In genomic region chr4:124672347-124673320, GRCm38 (mm10) we compare ENCODE assay signal across 8 mouse cellular contexts. TPM values are rescaled to one million over a fixed set of nuclear protein-coding genes. Genes with fewer than 3 reads are reported as not detected.
DNase-seq lines count a peak whose midpoint lies in the region; ATAC-seq lines count a peak whose summit lies in the region.

No protein-coding gene starts in this region.

- H3K36me3 ChIP-seq in kidney, embryonic 15.5 days = peaks cover 19% of the 10 kb centered on the region
- peaks cover 13% of the 10 kb centered on the region for H3K36me3 ChIP-seq in forebrain, embryonic 14.5 days (ENCODE audit: control insufficient read depth, insufficient read depth, low read length)
- H3K36me3 ChIP-seq in midbrain, embryonic 15.5 days (replicated peaks) = peaks cover 1% of the 10 kb centered on the region; the same call in 1 of the 2 replicates

- H3K27ac ChIP-seq in kidney, embryonic 15.5 days = no peak overlapping the region
- peak overlapping the region; percentile 83 for H3K27ac ChIP-seq in forebrain, embryonic 14.5 days (ENCODE audit: low read depth, low read length)
- H3K27ac ChIP-seq in midbrain, embryonic 15.5 days = peak overlapping the region; percentile 76

- H3K4me1 ChIP-seq in kidney, embryonic 15.5 days = peaks cover 20% of the 10 kb centered on the region
- H3K4me1 ChIP-seq in forebrain, embryonic 14.5 days (ENCODE audit: control insufficient read depth, insufficient read depth, low read length) = peaks cover 40% of the 10 kb centered on the region
- peaks cover 47% of the 10 kb centered on the region for H3K4me1 ChIP-seq in midbrain, embryonic 15.5 days

- H3K4me3 ChIP-seq in kidney, embryonic 15.5 days (replicated peaks) = peak overlapping the region; percentile 17
- H3K4me3 ChIP-seq in forebrain, embryonic 14.5 days (ENCODE audit: low read depth, low read length) = no peak overlapping the region
- H3K4me3 ChIP-seq in midbrain, embryonic 15.5 days = peak overlapping the region; percentile 22

- H3K9me3 ChIP-seq in kidney, embryonic 15.5 days (replicated peaks) = no peaks in the 10 kb centered on the region
- no peaks in the 10 kb centered on the region for H3K9me3 ChIP-seq in forebrain, embryonic 14.5 days (replicated peaks; ENCODE audit: control insufficient read depth, low read length)
- no peaks in the 10 kb centered on the region for H3K9me3 ChIP-seq in midbrain, embryonic 15.5 days

- peaks cover 59% of the 10 kb centered on the region for H3K27me3 ChIP-seq in kidney, embryonic 15.5 days
- H3K27me3 ChIP-seq in forebrain, embryonic 14.5 days (replicated peaks; ENCODE audit: control insufficient read depth, insufficient read depth, low read length) = peaks cover 2% of the 10 kb centered on the region; the same call in 1 of the 2 replicates
- no peaks in the 10 kb centered on the region for H3K27me3 ChIP-seq in midbrain, embryonic 15.5 days (replicated peaks)

- peak overlapping the region; percentile 48 for H3K4me2 ChIP-seq in kidney, embryonic 15.5 days
- peak overlapping the region; percentile 46 for H3K4me2 ChIP-seq in forebrain, embryonic 14.5 days (ENCODE audit: low read length)
- H3K4me2 ChIP-seq in midbrain, embryonic 15.5 days = peak overlapping the region; percentile 50

- no peak for ATAC-seq in kidney, embryonic 15.5 days (replicated peaks; ENCODE audit: low FRiP score)
- ATAC-seq in forebrain, embryonic 14.5 days = peak; percentile 89
- ATAC-seq in midbrain, embryonic 15.5 days (replicated peaks) = peak; percentile 62

- WGBS in kidney, embryonic 15.5 days = 2% methylated on average over 30 of the region's 31 CpGs
- under 1% methylated on average over 29 of the region's 31 CpGs for WGBS in forebrain, embryonic 14.5 days
- WGBS in midbrain, embryonic 15.5 days = 3% methylated on average over 29 of the region's 31 CpGs

- no peak for DNase-seq in kidney, postnatal 25 days
- peak; percentile 59 for DNase-seq in brain, embryonic 18.5 days (ENCODE audit: low read depth, low spot score)
- peak; percentile 97 for DNase-seq in forebrain, embryonic 14.5 days (ENCODE audit: low spot score)
- no peak for DNase-seq in spleen, postnatal 10 days (ENCODE audit: low spot score in 2 of 2)
- DNase-seq in thymus, postnatal 4 days = no peak
- no peak for DNase-seq in ovary, postnatal 14 days (ENCODE audit: low spot score)

- H3K9ac ChIP-seq in kidney, embryonic 15.5 days = 0 out of 2 replicates have a peak overlapping the region, but pooled peaks have one; percentile 8
- H3K9ac ChIP-seq in forebrain, embryonic 14.5 days (ENCODE audit: low read length) = no peak overlapping the region
- H3K9ac ChIP-seq in midbrain, embryonic 15.5 days = peak overlapping the region; percentile 31; the same call in 1 of the 2 replicates

RNA-seq across cellular contexts. Expression of gene Pou3f1, which starts 16.0 kb away (rescaled TPM):
- polyA plus RNA-seq in kidney, embryonic 15.5 days (2015; fragmentation: Nextera tagmentation; extraction: Ambion mirVana) = 0.62 and 0.69 TPM in 2 replicates
- polyA plus RNA-seq in forebrain, embryonic 14.5 days (2014; fragmentation: Nextera tagmentation; extraction: Ambion mirVana) = 14.8 and 15.3 TPM in 2 replicates
- polyA plus RNA-seq in midbrain, embryonic 15.5 days (2015; fragmentation: Nextera tagmentation; extraction: Ambion mirVana) = 16.8 and 22.6 TPM in 2 replicates

RNA-seq across cellular contexts. Expression of gene Utp11, which starts 20.8 kb away (rescaled TPM):
- polyA plus RNA-seq in kidney, embryonic 15.5 days (2015; fragmentation: Nextera tagmentation; extraction: Ambion mirVana) = 78.5 and 81.9 TPM in 2 replicates
- polyA plus RNA-seq in forebrain, embryonic 14.5 days (2014; fragmentation: Nextera tagmentation; extraction: Ambion mirVana) = 34.5 and 42.0 TPM in 2 replicates
- polyA plus RNA-seq in midbrain, embryonic 15.5 days (2015; fragmentation: Nextera tagmentation; extraction: Ambion mirVana) = 36.8 and 41.8 TPM in 2 replicates

RNA-seq across cellular contexts. Expression of gene Fhl3, which starts 27.9 kb away (rescaled TPM):
- polyA plus RNA-seq in kidney, embryonic 15.5 days (2015; fragmentation: Nextera tagmentation; extraction: Ambion mirVana) = 8.4 and 12.4 TPM in 2 replicates
- polyA plus RNA-seq in forebrain, embryonic 14.5 days (2014; fragmentation: Nextera tagmentation; extraction: Ambion mirVana) = 1.4 TPM in 2 replicates
- 1.6 and 2.2 TPM in 2 replicates for polyA plus RNA-seq in midbrain, embryonic 15.5 days (2015; fragmentation: Nextera tagmentation; extraction: Ambion mirVana)

RNA-seq across cellular contexts. Expression of gene Sf3a3, which starts 41.9 kb away (rescaled TPM):
- polyA plus RNA-seq in kidney, embryonic 15.5 days (2015; fragmentation: Nextera tagmentation; extraction: Ambion mirVana) = 171 and 175 TPM in 2 replicates
- polyA plus RNA-seq in forebrain, embryonic 14.5 days (2014; fragmentation: Nextera tagmentation; extraction: Ambion mirVana) = 118 TPM in 2 replicates
- polyA plus RNA-seq in midbrain, embryonic 15.5 days (2015; fragmentation: Nextera tagmentation; extraction: Ambion mirVana) = 110 and 112 TPM in 2 replicates

Comparison
In these comparisons a context has a peak if more than half of its experiments do, and no peak if none do; other contexts are left out.
1. DNase-seq: peak in brain, embryonic 18.5 days (single experiment) and forebrain, embryonic 14.5 days (single experiment); none in kidney, postnatal 25 days (0 of 2), spleen, postnatal 10 days (0 of 2), thymus, postnatal 4 days (single experiment) and ovary, postnatal 14 days (single experiment).
2. Peak in every context shown above with its lines, with median percentiles within 50 percentile points of each other: H3K4me2 ChIP-seq.